Mouse (Mus musculus): Measurements from ENCODE around the gene Scly.

GRCm38 (mm10) chr1:91251148-91251650, 46.9 kb upstream of the Scly start:
- TF ChIP-seq POLR2A (IDR thresholded peaks at IDR 0.05; ENCODE audit: low read depth, low read length): no peak
- no peak for TF ChIP-seq CTCF (IDR thresholded peaks at IDR 0.05; ENCODE audit: extremely low read depth, insufficient read length, insufficient replicate concordance, low read depth, low read length)

Measured in small intestine, adult 2 months (tissue).